Mouse (Mus musculus) 416B (cell line): ENCODE measurements around the gene March5.
A peak's percentile ranks its signal among the peaks of the same experiment; 100 is the strongest.

ENCODE experiments used
- DNase-seq: peaks from one replicate; pipeline ENCODE4 v3.0.0; 2011; ENCODE audit warnings: low read depth

Gene March5

DNA sequence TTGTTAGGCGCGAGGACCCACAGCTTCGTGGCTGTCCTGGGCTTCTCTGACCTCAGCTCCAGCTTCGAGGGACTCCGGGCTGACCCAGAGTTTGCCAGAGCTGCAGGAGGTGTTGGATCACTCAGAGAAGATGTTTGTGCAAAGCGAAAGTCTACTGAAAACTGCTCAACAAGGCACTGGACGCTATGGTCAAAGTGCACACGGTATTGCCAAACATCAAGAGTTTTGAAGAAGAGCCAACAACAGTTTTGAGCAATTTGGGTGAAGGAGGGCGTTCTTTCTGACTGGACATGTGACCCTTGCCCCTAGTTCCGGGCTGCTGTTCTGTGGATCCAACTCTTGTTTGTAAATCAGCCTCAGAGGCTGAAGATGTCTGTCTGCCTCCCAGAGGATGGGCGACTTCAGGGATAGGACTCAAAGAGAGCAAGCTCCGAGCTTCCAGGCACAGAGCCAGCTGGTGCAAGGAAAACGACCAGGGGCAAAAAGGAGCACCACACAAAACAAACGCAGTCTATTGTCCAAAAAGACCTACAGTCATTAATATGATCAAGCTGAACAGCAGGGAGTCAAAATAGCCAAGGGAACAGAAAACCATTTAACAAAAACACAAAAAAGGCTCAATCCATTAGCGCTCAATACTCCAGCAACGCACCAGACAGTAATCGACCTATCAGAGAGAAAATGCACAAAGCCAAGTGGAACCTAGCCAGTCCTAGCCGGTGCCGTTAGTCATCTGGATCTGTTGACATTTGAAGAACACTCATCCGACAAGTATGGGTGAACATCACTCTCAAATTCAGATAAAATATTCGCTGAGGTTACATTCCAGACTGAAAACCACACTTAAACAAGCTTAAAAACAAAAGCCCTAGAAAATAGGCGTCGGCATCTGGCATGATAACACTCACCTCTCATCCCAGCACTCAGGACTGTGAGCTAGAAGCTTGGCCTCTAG, 56.9 kb downstream of the March5 start:
- DNase-seq, result no peak

DNA sequence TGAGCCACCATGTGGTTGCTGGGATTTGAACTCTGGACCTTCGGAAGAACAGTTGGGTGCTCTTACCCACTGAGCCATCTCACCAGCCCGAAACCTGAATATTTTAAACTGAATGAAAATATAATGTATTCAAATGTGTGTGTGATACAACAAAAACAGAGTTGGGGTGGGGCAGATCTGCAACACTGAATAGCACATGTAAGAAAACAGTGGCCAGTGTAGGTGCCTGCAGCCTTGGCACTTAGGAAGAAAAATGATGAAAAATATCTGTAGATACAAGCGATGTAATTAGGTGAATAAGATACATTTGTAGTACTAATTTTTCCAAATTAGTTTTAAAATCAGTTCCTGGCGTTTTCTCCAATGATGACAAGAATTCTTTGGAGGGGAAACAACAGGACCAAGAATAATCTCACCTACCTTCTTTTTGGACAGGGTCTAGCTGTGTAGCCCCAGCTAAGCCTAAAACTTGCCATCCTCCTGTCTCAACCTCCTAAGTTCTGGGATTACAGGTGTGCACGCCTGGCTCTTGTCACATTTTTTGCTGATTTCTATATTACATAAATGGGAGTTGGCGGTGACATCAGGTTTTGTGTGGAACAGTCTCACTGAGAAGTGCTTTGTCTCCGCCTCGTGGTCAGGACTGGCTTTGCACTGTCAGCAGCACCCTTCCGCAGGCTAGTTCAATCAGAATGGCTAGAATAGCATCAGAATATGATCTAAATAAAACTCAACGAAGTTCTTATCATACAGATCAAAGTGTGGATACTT, 58.2 kb downstream of the March5 start:
- peak; percentile 82 for DNase-seq

GRCm38 (mm10) chr19:37269106-37269505, 61.8 kb downstream of the March5 start:
- DNase-seq, result no peak
